Mouse (Mus musculus) hindbrain, postnatal 0 days (tissue): ENCODE results near the gene Gm16506. TPM values are rescaled to one million over a fixed set of nuclear protein-coding genes. Genes with fewer than 3 reads are reported as not detected.
"Not testable (repeated sequence)": the region's sequence is repeated elsewhere in the genome, so short reads cannot be mapped to it uniquely, and the experiment has no call there.

Source experiments
- ATAC-seq: fragments of 200-750 bp; cut with Nextera tagmentation; 2 replicates; pipeline ENCODE4 v1.8.0; 2017; ENCODE audit warnings: mild to moderate bottlenecking, moderate TSS enrichment, moderate library complexity
- DNase-seq: peaks from one replicate; pipeline ENCODE4 v3.0.0-alpha.2; 2015; ENCODE audit warnings: low spot score
- H3K27ac ChIP-seq: fragments of 300-500 bp; sonication (generic); 2 replicates; pipeline ENCODE4 v1.5.1; 2014; ENCODE audit warnings: mild to moderate bottlenecking
- H3K27me3 ChIP-seq: fragments of 300-500 bp; sonication (generic); 2 replicates; pipeline ENCODE4 v1.6.1; 2014; ENCODE audit warnings: low read length, mixed read lengths; ENCODE audit not compliant: insufficient read depth
- H3K36me3 ChIP-seq: fragments of 300-500 bp; sonication (generic); 2 replicates; pipeline ENCODE4 v1.6.1; 2014; ENCODE audit warnings: low read length, mixed read lengths; ENCODE audit not compliant: insufficient read depth
- H3K4me1 ChIP-seq: fragments of 300-500 bp; sonication (generic); 2 replicates; pipeline ENCODE4 v1.6.1; 2014; ENCODE audit warnings: antibody characterized with exemption, low read length, mixed read lengths; ENCODE audit not compliant: insufficient read depth
- H3K4me2 ChIP-seq: fragments of 300-500 bp; sonication (generic); 2 replicates; pipeline ENCODE4 v1.6.1; 2014; ENCODE audit warnings: low read depth, mild to moderate bottlenecking, low read length, moderate library complexity, mixed read lengths
- H3K4me3 ChIP-seq: fragments of 300-500 bp; sonication (generic); 2 replicates; pipeline ENCODE4 v1.5.1; 2014; ENCODE audit warnings: low read length
- H3K9ac ChIP-seq: fragments of 300-500 bp; sonication (generic); replicated peaks from 2 replicates; pipeline ENCODE4 v1.6.1; 2014; ENCODE audit warnings: mild to moderate bottlenecking, low read length, moderate library complexity, mixed read lengths
- H3K9me3 ChIP-seq: fragments of 300-500 bp; sonication (generic); 2 replicates; pipeline ENCODE4 v1.6.1; 2016; ENCODE audit warnings: low read length, mixed read lengths
- WGBS: fragments of 180-500 bp; shearing (Covaris S2); extraction: QIAGEN DNeasy Blood & Tissue Kit; methylation state at CpG from one replicate; pipeline ENCODE4 v1.1.7; 2014; 5-methylcytosine and 5-hydroxymethylcytosine counted together
- polyA plus RNA-seq: library from polyadenylated mRNA; unstranded; fragments of >200 nt; fragmentation: Nextera tagmentation; extraction: Ambion mirVana; gene quantifications from 2 replicates; pipeline ENCODE4 v1.2.1, GENCODE M21; 2015
- total RNA-seq: library from RNA; depleted of rRNA; stranded (reverse); fragments of >200 nt; gene quantifications from 2 replicates; pipeline ENCODE4 v1.2.3, GENCODE M21; 2014; rRNA removed

Gm16506 gene
- not detected in 2 replicates for total RNA-seq
- polyA plus RNA-seq: not detected in 2 replicates

DNA sequence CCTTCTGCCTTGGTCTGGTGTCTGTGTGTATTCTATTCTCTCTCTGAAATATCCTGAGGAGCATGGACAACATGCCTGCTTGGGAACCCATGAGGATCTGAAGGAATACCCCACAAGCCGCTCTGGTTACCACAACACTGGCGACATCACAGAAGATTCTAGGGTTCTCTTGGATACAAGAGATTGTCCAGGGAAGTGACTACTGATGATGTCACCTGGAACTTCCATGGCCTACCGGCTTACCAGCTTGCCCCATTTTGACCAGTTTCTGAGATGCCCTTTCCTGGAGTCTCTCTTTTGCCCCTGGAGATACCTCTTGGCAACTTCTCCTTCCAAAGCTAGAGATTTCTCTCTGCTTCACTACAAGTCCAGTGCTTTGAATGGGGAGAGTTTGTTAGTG lies at the start of gene Gm16506:
Gene Gm16506, minus strand, starts transcription at position 101 of the 400 bp plus-strand sequence.
- not testable (repeated sequence) for H3K36me3 ChIP-seq
- 94% methylated on average over 1 of the region's 3 CpGs for WGBS

DNA sequence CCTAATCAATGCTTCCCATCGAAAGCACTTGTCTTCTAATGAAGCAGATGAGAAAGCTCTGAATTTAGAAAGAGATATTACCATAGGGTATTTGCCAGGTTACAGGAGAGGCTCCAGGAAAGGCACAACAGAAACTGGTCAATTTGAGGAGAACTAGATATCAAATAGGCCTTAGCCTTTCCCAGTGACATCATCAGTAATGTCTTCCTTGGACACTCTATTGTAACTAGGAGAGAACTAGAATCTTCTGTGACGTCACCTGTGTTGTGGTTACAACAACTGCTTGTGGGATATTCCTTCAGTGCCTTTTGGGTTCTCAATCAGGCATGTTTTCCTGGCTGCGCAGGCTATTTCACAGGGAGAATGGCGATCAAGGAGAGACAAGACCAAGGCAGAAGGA lies 20.3 kb upstream of the Gm16506 start, which contains the start of gene Gm6526:
Gene Gm6526, plus strand, starts transcription at position 301 of the 400 bp plus-strand sequence.
- not testable (repeated sequence) for H3K9ac ChIP-seq, DNase-seq, H3K4me1 ChIP-seq, H3K27ac ChIP-seq, ATAC-seq, H3K36me3 ChIP-seq, H3K9me3 ChIP-seq, H3K4me3 ChIP-seq, H3K4me2 ChIP-seq, H3K27me3 ChIP-seq
- WGBS: 79% methylated on average over 4 of the region's 4 CpGs

More for the DNA sequence above, at the start of gene Gm16506:
- not testable (repeated sequence) for H3K27ac ChIP-seq, ATAC-seq, H3K9me3 ChIP-seq, H3K4me2 ChIP-seq, H3K4me1 ChIP-seq, H3K27me3 ChIP-seq, H3K4me3 ChIP-seq, H3K9ac ChIP-seq, DNase-seq

DNA sequence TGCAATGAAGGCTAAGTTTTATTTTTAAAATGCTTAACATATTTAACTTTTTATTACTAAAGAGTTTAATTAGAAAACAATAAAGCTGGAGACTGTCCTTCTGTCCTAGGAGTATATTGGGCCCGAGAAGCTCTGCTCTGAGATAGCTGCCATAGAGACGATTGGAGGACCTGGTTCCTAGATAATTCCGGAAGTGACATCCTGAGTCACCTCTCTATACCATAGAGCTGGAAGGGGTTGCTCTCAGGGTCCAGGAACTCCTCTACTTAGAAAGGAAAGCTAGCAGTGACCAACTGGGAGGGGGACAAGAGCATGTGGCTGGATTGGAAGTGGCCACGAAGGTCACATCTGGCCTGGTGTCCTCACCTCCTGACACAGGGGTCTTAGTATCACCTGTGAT lies 29.7 kb downstream of the Gm16506 start, which contains the start of gene Gm7324:
Gene Gm7324, plus strand, starts transcription at position 208 of the 400 bp plus-strand sequence.
- not testable (repeated sequence) for H3K9ac ChIP-seq, H3K36me3 ChIP-seq, H3K4me1 ChIP-seq, ATAC-seq, H3K27ac ChIP-seq, H3K4me3 ChIP-seq, H3K9me3 ChIP-seq, H3K27me3 ChIP-seq, H3K4me2 ChIP-seq, DNase-seq
- 88% methylated on average over 4 of the region's 4 CpGs for WGBS

DNA sequence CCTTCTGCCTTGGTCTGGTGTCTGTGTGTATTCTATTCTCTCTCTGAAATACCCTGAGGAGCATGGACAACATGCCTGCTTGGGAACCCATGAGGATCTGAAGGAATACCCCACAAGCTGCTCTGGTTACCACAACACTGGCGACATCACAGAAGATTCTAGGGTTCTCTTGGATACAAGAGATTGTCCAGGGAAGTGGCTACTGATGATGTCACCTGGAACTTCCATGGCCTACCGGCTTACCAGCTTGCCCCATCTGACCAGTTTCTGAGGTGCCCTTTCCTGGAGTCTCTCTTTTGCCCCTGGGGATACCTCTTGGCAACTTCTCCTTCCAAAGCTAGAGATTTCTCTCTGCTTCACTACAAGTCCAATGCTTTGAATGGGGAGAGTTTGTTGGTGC lies 50.2 kb downstream of the Gm16506 start, which contains the start of gene Gm8165:
Gene Gm8165, minus strand, starts transcription at position 101 of the 400 bp plus-strand sequence.
- not testable (repeated sequence) for DNase-seq, H3K4me2 ChIP-seq, H3K27me3 ChIP-seq, H3K4me1 ChIP-seq, H3K36me3 ChIP-seq, ATAC-seq, H3K9ac ChIP-seq, H3K9me3 ChIP-seq, H3K4me3 ChIP-seq, H3K27ac ChIP-seq
- no CpG with 5 or more reads among the region's 2 CpGs for WGBS

Other genes starting within 250 kb of the Gm16506 start
- not detected in 2 replicates for gene Gm5799, start 183.9 kb downstream of the Gm16506 start, total RNA-seq
- gene Gm5799, start 183.9 kb downstream of the Gm16506 start, polyA plus RNA-seq: not detected in 2 replicates
- gene Gm17654, start 148.3 kb downstream of the Gm16506 start, total RNA-seq: not detected in 2 replicates
- gene Gm17654, start 148.3 kb downstream of the Gm16506 start, polyA plus RNA-seq: not detected in 2 replicates
- gene Gm10375, start 119.5 kb downstream of the Gm16506 start, total RNA-seq: not detected in 2 replicates
- gene Gm10375, start 119.5 kb downstream of the Gm16506 start, polyA plus RNA-seq: not detected in 2 replicates
- gene Gm8165, start 50.3 kb downstream of the Gm16506 start, total RNA-seq: not detected in 2 replicates
- gene Gm8165, start 50.3 kb downstream of the Gm16506 start, polyA plus RNA-seq: not detected in 2 replicates
- not detected in 2 replicates for gene Gm7324, start 29.7 kb downstream of the Gm16506 start, total RNA-seq
- gene Gm7324, start 29.7 kb downstream of the Gm16506 start, polyA plus RNA-seq: 0.81 and 1.8 TPM in 2 replicates
- gene Gm6526, start 20.4 kb upstream of the Gm16506 start, total RNA-seq: not detected in 2 replicates
- gene Gm6526, start 20.4 kb upstream of the Gm16506 start, polyA plus RNA-seq: not detected in 2 replicates
- gene Gm8180, start 57.3 kb upstream of the Gm16506 start, total RNA-seq: not detected in 2 replicates
- not detected in 2 replicates for gene Gm8180, start 57.3 kb upstream of the Gm16506 start, polyA plus RNA-seq
- gene Ear1, start 148.0 kb upstream of the Gm16506 start, total RNA-seq: not detected in 2 replicates
- gene Ear1, start 148.0 kb upstream of the Gm16506 start, polyA plus RNA-seq: not detected in 2 replicates
- gene Ear10, start 196.1 kb upstream of the Gm16506 start, total RNA-seq: not detected in 2 replicates
- not detected in 2 replicates for gene Ear10, start 196.1 kb upstream of the Gm16506 start, polyA plus RNA-seq
- 1.2 and 1.3 TPM in 2 replicates for gene Gm8113, start 197.9 kb upstream of the Gm16506 start, total RNA-seq
- 2.6 and 2.9 TPM in 2 replicates for gene Gm8113, start 197.9 kb upstream of the Gm16506 start, polyA plus RNA-seq
- not detected in 2 replicates for gene Ang5, start 229.6 kb upstream of the Gm16506 start, total RNA-seq
- gene Ang5, start 229.6 kb upstream of the Gm16506 start, polyA plus RNA-seq: not detected in 2 replicates